Mouse (Mus musculus) Patski (cell line): ENCODE results near the gene Chrne. TPM values are rescaled to one million over a fixed set of nuclear protein-coding genes. Genes with fewer than 3 reads are reported as not detected.

Experiments used
- ATAC-seq: fragments of 100-300 bp; one replicate; pipeline ENCODE4 v1.8.0; 2021
- CTCF ChIA-PET: fragments of 350-600 bp; sonication (Branson Sonifier 250); formaldehyde crosslinking; loops from one replicate; lab custom pipeline; 2022; ENCODE audit warnings: inconsistent platforms; lab: Charles Lee
- POLR2A ChIA-PET: fragments of 350-600 bp; sonication (Branson Sonifier 250); formaldehyde crosslinking; loops from one replicate; lab custom pipeline; 2022; ENCODE audit warnings: antibody characterized with exemption, inconsistent platforms; lab: Charles Lee
- DNase-seq: peaks from one replicate; pipeline ENCODE4 v3.0.0-alpha.2; 2011; ENCODE audit warnings: low read depth, low spot score
- H3K27me3 ChIP-seq: fragments of 371-371 bp; one replicate; pipeline ENCODE4 v1.5.1; 2021
- CTCF ChIP-seq: fragments of 100-300 bp; IDR thresholded peaks from one replicate; pipeline ENCODE4 v1.5.1; 2021
- in situ Hi-C: fragments of 300-500 bp; cut with MboI; formaldehyde crosslinking; loops from 3 replicates; pipeline ENCODE4 v1.11.1; 2018; ENCODE audit warnings: low pct_unique_long_range_greater_than_20kb, mixed read lengths
- polyA plus RNA-seq: library from polyadenylated mRNA; unstranded; gene quantifications from one replicate; pipeline ENCODE4 v1.2.3, GENCODE M21; 2021

Chrne gene
- polyA plus RNA-seq, 1 experiment from 2014 or later: not detected

DNA sequence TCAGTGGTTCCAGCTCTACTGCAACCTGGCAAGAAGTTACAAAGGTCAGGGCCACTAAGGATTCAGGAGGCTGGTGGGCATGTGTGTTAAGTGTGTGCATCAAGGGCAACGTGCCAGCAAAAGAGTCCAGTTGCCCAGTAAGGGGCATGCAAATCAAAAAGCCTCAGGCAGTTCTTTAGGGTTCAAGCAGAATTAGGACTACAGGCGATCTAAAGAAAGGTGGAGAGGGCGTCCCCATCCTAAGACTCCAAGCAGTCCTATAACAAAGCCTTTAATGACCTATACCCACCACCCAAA lies 27.2 kb upstream of the Chrne start:
- TF ChIP-seq CTCF: no peak
- ChIA-PET POLR2A (interaction anchor here (1.0 to 4.2 kb wide), 4 partner anchors 15 to 82 kb away, joined by 4 to 21 read pairs (median 6); partner anchors contain the start of genes Camta2 and Spag7), CTCF (no interaction called here)
- in situ Hi-C loops: no loop called here
- H3K27me3 ChIP-seq: no peaks in the 10 kb centered on the region
- ATAC-seq (peak; percentile 2), DNase-seq (no peak)

GRCm38 (mm10) chr11:70645461-70646258 lies 26.6 kb upstream of the Chrne start:
- POLR2A ChIA-PET: interaction anchor here (1.2 to 3.2 kb wide), 2 partner anchors 15 to 42 kb away, joined by 3 to 7 read pairs; partner anchors contain the start of gene Camta2
- in situ Hi-C loops: no loop called here
- no peak for ATAC-seq
- CTCF ChIA-PET: interaction anchor here (1.1 kb wide), 1 partner anchor 21 kb away, joined by 3 read pairs; no protein-coding TSS in a partner anchor
- no peaks in the 10 kb centered on the region for H3K27me3 ChIP-seq
- no peak for DNase-seq
- TF ChIP-seq CTCF: no peak

DNA sequence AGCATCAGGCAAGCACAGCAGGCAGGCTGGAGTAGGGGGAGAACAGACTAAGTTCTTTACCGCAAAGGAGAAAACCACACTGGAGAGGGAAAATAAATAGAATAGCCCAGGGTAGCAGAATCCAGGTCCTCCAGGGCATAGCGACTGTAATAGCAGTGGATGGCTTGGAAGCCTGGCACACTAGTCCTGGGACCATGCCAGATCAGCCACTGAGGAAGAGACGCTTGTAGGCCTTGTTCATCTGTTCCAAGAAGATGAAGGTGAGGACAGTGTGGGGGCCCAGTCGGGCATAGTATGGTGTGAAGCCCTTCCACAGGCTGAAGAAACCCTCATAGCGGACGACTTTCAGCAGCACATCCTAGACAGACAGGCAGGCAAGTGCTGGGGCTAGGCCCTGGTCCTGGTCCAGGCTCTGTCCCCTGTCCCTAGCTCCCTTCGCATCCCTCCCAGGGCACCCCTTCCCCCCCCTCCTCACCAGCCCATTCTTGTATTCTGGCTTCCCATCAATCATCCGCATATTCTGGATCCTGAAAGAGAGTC lies 25.6 kb upstream of the Chrne start:
- ATAC-seq (no peak), DNase-seq (no peak)
- in situ Hi-C loops: no loop called here
- TF ChIP-seq CTCF: no peak
- CTCF ChIA-PET: interaction anchor here (1.1 kb wide), 1 partner anchor 20 kb away, joined by 3 read pairs; no protein-coding TSS in a partner anchor
- POLR2A ChIA-PET: interaction anchor here (1.2 kb wide), 1 partner anchor 14 kb away, joined by 3 read pairs; no protein-coding TSS in a partner anchor
- no peaks in the 10 kb centered on the region for H3K27me3 ChIP-seq

GRCm38 (mm10) chr11:70643051-70643450 lies 24.0 kb upstream of the Chrne start:
- in situ Hi-C loops: no loop called here
- ATAC-seq (no peak), DNase-seq (no peak)
- CTCF ChIA-PET: no interaction called here
- POLR2A ChIA-PET: no interaction called here
- TF ChIP-seq CTCF: no peak
- H3K27me3 ChIP-seq: no peaks in the 10 kb centered on the region

GRCm38 (mm10) chr11:70641241-70641640 lies 22.2 kb upstream of the Chrne start:
- CTCF ChIA-PET: no interaction called here

DNA sequence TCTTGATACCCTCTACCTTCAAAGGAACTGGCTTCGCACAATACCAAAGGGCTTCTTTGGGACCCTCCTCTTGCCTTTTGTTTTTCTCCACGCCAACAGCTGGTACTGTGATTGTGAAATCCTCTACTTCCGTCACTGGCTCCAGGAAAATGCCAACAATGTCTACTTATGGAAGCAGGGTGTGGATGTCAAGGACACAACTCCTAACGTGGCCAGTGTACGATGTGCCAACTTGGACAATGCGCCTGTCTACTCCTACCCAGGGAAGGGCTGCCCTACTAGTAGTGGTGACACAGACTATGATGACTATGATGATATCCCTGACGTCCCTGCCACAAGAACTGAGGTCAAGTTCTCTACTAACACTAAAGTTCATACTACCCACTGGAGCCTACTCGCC lies 21.0 kb upstream of the Chrne start:
- TF ChIP-seq CTCF: no peak
- ATAC-seq: no peak
- CTCF ChIA-PET: no interaction called here
- no peak for DNase-seq
- POLR2A ChIA-PET: no interaction called here
- no peaks in the 10 kb centered on the region for H3K27me3 ChIP-seq
- in situ Hi-C loops: no loop called here

More at GRCm38 (mm10) chr11:70641241-70641640, 22.2 kb upstream of the Chrne start:
- ATAC-seq (no peak), DNase-seq (no peak)
- TF ChIP-seq CTCF: no peak
- POLR2A ChIA-PET: interaction anchor here (1.0 kb wide), 1 partner anchor 14 kb away, joined by 4 read pairs; no protein-coding TSS in a partner anchor
- in situ Hi-C loops: no loop called here
- no peaks in the 10 kb centered on the region for H3K27me3 ChIP-seq

- H3K27me3 ChIP-seq: no peaks in the 10 kb centered on the region
- no peak for DNase-seq
- ChIA-PET CTCF (no interaction called here), POLR2A (interaction anchor here (1.4 kb wide), 1 partner anchor 12 kb away, joined by 4 read pairs; no protein-coding TSS in a partner anchor)
- no peak for TF ChIP-seq CTCF
- in situ Hi-C loops: no loop called here
- no peak for ATAC-seq
Observed at GRCm38 (mm10) chr11:70638714-70639278, 19.8 kb upstream of the Chrne start, which contains the start of gene Gp1ba. Gp1ba (plus strand) TSS chr11:70639122.

DNA sequence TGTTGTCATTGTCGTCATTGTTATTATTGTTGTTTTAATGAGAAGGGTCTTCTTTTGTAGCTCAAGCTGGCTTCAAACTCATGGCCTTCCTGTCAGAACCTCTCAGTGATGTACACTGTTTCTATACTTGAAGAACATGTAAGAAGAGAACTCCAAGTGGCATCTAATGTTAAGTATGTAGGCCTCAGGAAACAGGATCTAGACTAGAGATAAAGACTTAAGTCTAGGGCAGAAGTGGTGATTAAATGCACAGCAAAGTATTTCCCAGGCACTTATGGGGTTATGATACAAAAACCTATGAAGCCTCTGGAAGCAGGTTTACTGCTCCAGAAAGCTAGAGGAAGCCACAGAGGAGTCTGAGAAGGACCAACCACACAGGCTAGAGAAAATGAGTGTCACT lies 19.3 kb upstream of the Chrne start:
- ChIA-PET CTCF (interaction anchor here (0.7 kb wide), 1 partner anchor 8 kb away, joined by 3 read pairs; no protein-coding TSS in a partner anchor), POLR2A (interaction anchor here (1.4 kb wide), 1 partner anchor 12 kb away, joined by 4 read pairs; no protein-coding TSS in a partner anchor)
- in situ Hi-C loops: no loop called here
- H3K27me3 ChIP-seq: no peaks in the 10 kb centered on the region
- TF ChIP-seq CTCF: no peak
- ATAC-seq: no peak
- no peak for DNase-seq

DNA sequence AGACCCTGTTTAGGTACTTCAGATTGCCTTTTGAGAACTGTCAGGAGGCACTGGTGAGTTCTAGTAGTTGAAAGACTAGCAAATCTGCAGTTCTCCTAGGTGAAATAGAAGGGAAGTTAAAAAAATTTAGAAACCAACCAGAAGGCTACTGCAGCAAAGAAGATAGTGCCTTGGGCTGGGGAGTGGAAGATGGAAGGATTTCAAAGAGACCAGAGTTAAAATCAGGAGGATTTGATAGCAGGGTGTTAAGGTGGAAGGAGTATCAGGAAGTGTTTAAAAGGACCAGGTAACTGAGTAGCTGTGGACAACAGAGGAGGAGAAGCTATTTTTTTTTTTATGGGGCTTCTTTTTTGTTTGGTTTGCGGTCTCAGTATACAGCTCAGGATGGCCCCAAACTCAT lies 18.7 kb upstream of the Chrne start:
- POLR2A ChIA-PET: interaction anchor here (1.4 kb wide), 1 partner anchor 11 kb away, joined by 4 read pairs; no protein-coding TSS in a partner anchor

DNA sequence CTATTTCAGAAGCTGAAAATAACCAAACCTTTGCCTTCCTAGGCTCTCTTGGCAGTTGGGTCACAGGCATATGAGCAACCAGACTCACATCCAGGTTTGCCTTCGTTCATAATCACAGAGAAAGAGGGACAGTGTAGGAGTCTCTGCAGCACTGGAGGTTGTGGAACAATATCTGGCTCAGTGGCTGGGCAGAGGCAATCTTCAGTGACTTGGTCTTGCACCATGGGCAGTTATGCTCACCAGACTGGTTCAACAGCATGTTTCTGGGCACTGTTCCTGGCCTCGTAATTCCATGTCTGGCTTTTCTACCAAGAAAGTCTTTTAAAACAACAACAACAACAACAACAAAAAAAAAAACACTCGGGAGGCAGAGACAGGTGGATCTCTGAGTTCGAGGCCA lies 16.6 kb upstream of the Chrne start:
- DNase-seq (no peak), ATAC-seq (no peak)
- CTCF ChIA-PET: interaction anchor here (1.1 to 2.0 kb wide), 2 partner anchors 10 to 12 kb away, joined by 3 to 6 read pairs; partner anchors contain the start of genes Rnf167 and Slc25a11
- POLR2A ChIA-PET: no interaction called here
- in situ Hi-C loops: no loop called here
- TF ChIP-seq CTCF: no peak
- H3K27me3 ChIP-seq: no peaks in the 10 kb centered on the region

More for the DNA sequence above, 18.7 kb upstream of the Chrne start:
- H3K27me3 ChIP-seq: no peaks in the 10 kb centered on the region
- in situ Hi-C loops: no loop called here
- TF ChIP-seq CTCF: no peak
- no peak for ATAC-seq
- no peak for DNase-seq
- CTCF ChIA-PET: interaction anchor here (0.7 kb wide), 1 partner anchor 8 kb away, joined by 3 read pairs; no protein-coding TSS in a partner anchor
